Mouse (Mus musculus) cortical plate, adult 2 months (tissue): ENCODE measurements around the gene Hpd. TPM values are rescaled to one million over a fixed set of nuclear protein-coding genes. Genes with fewer than 3 reads are reported as not detected.
A peak's percentile ranks its signal among the peaks of the same experiment; 100 is the strongest.

ENCODE experiments used
- H3K27ac ChIP-seq: fragments of 200-500 bp; 2 replicates; pipeline ENCODE4 v1.5.1; 2012; ENCODE audit warnings: low read length, control low read depth, inconsistent platforms; ENCODE audit not compliant: insufficient read depth
- H3K4me1 ChIP-seq: fragments of 200-500 bp; 2 replicates; pipeline ENCODE4 v1.6.1; 2011; ENCODE audit warnings: low read length; ENCODE audit not compliant: control insufficient read depth, insufficient read depth
- H3K4me3 ChIP-seq: fragments of 200-500 bp; 2 replicates; pipeline ENCODE4 v1.5.1; 2011; ENCODE audit warnings: mild to moderate bottlenecking, low read length, control low read depth; ENCODE audit not compliant: insufficient read depth
- CTCF ChIP-seq: fragments of 200-500 bp; IDR thresholded peaks from 2 replicates; pipeline ENCODE4 v1.5.1; 2011; ENCODE audit warnings: mild to moderate bottlenecking, control low read depth, low read length; ENCODE audit not compliant: insufficient read depth; ENCODE audit errors: extremely low read depth
- POLR2A ChIP-seq: fragments of 200-500 bp; IDR thresholded peaks from 2 replicates; pipeline ENCODE4 v1.6.1; 2011; ENCODE audit warnings: mild to moderate bottlenecking, low read length, control low read depth; ENCODE audit not compliant: insufficient read depth; ENCODE audit errors: extremely low read depth
- polyA plus RNA-seq: library from polyadenylated mRNA; depleted of rRNA; stranded (reverse); fragments of >200 nt; gene quantifications from 2 replicates; pipeline ENCODE4 v1.2.3, GENCODE M21; 2012

Gene Hpd
- polyA plus RNA-seq, 1 experiment: not detected

DNA sequence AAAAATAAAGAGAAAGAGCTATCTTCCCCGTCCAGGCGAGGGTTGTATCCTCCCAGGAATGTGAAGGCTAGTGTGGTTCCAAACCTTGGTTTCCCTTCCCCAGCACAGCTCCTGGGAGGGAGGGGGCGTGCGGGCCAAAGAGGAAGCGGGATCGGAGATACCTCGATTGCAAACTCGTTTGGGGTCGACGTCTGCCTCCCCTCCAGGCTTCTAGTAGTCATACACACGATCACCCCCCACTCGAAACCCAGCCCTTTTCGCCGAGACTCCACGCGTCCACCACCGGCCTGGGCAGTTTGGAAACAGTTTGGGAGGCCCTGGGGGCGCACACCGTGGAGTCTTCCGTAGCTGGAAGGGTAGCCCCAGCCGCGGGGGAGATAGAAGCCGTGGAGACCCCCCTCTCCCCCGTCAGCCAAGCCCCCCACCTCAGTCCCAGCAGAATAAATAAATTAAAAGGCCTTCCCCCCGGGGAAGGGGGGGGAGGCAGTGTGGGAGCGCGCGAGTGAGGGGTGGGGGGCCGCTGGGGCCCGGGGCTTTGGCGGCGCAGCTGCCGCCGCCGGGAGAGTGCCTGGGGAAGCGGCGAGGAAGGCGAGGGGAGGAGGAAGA lies 40.9 kb downstream of the Hpd start:
- TF ChIP-seq CTCF (no peak), POLR2A (no peak)
- Histone ChIP-seq H3K4me1 (peaks cover 3% of the 10 kb centered on the region; the same call in 1 of the 2 replicates), H3K27ac (peak overlapping the region; percentile 89), H3K4me3 (peak overlapping the region; percentile 69)

DNA sequence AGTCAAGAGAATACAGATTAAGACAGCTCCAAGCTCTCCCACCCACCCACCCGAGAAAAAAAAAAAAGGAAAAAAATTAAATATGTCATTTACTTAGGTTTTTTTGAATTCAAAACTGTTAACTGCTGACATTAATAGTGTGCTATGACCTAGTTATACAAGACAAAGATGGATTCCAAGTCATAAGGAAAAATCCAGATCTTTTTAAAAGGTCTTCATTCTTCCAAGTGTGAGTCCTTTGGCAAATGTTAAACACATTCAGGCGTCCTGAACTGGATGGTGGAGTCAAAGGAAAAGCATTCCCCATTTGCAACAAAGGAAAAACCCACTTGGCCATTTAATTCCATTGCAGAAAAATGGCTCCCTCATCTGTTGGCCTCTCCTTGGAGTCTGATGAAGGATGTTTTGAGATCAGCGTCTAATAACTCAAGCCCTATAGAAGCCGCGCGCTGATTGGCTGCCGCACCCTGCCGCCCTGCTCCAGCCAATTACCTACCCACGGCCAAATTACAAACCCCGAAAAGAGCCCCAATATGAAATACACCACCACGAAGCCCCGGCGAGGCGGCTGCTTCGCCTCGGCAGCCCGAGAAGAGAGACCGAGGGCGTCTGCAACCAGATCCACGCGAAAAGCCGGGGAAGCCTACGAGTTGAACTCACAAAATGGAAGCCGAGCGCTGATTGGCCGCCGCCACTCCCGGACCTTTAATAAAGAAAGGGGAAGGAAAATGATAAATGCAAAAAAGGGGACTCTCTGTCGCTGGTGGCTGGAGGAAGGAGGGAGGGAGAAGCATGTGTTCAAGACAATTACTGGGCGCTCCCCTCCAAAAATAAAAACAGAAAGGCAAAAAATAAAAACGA lies 41.6 kb downstream of the Hpd start:
- Histone ChIP-seq H3K4me3 (peak overlapping the region; percentile 69), H3K4me1 (peaks cover 5% of the 10 kb centered on the region; the same call in 1 of the 2 replicates), H3K27ac (peak overlapping the region; percentile 89)
- TF ChIP-seq POLR2A: peak; percentile 90
- TF ChIP-seq CTCF: no peak

DNA sequence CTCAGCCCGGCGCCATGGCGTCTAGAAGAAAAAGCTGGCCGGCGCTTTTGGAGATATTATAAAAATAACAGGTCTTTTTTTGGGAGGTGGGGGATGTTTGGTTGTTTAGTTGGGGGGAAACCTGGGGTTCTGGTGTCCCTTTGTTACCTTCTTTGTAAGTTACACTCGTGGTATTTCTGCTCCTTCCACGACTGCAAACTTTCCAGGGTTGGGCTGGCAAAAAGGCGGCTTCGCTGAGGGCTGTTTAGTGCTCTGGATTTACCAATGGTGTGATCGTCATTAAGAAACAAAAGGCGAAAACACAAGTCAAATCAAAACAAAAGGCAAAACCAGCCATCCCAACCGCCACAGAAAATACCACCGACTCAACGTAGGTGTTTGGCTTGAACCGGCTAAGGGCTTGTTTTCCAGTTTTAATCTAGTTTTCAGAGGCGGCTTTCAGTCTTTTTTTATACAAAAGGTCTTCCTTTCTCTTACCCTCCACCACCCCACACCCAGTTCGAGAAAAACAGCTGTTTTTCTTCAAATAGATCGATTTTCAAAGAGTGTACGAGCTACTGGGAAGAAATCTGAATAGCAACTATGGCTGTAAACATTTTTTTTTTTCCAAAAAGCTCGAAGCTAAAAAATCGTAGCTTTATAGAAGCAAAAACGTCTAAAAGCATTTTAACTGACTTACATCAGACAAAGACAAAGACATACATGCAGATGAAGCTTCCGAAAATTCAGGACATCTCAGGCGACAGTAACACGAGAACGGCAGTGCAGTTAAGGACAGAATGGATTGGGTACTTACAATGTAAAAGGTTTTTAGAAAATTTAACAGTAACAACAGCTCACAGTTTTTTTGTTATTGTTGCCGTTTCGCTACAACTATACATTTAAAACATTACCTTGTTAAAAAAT lies 42.6 kb downstream of the Hpd start:
- H3K27ac ChIP-seq: peak overlapping the region; percentile 100
- H3K4me1 ChIP-seq: peaks cover 11% of the 10 kb centered on the region
- TF ChIP-seq CTCF (no peak), POLR2A (0 out of 2 replicates have a peak, but pooled peaks have one; percentile 5)
- H3K4me3 ChIP-seq: peak overlapping the region; percentile 69

DNA sequence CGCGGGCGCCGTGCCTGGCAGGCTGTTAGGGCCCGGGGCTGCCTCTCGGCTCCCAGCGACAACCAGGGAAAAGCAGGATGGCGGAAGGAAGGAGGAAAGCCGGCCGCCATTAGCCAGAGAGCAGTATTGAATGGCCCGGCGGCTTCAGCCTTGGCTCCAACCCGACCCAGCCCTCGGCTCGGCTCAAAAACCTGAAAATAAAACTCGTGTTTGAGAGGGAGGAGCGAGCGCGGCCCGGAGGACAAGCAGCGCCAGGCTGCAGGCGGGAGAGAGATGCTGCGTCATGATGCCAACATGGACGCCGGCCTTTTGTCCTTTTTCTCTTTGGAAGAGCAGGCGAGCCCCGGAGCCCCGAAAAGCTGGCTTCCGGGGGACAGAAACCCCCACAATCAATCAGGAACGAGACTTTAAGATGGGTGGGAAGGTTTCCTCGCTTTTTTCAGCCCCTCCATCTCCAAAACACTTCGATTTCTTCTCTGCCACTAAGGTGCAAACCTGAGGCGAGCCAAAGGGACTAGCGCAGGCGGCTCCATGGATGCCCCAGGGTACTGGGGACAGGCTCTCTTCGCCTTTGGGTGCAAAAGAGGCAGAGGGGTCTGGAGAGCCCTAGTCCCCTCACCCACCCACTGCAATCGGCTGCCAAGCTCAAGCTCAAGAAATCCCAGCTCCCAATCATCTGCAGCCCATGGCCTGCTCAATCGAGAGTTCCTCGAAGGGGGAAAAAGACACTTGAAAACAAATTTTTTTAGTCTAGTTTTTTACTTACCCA lies 43.4 kb downstream of the Hpd start:
- Histone ChIP-seq H3K4me1 (peaks cover 11% of the 10 kb centered on the region), H3K27ac (peak overlapping the region; percentile 100), H3K4me3 (peak overlapping the region; percentile 69)
- TF ChIP-seq CTCF (no peak), POLR2A (peak; percentile 87)

DNA sequence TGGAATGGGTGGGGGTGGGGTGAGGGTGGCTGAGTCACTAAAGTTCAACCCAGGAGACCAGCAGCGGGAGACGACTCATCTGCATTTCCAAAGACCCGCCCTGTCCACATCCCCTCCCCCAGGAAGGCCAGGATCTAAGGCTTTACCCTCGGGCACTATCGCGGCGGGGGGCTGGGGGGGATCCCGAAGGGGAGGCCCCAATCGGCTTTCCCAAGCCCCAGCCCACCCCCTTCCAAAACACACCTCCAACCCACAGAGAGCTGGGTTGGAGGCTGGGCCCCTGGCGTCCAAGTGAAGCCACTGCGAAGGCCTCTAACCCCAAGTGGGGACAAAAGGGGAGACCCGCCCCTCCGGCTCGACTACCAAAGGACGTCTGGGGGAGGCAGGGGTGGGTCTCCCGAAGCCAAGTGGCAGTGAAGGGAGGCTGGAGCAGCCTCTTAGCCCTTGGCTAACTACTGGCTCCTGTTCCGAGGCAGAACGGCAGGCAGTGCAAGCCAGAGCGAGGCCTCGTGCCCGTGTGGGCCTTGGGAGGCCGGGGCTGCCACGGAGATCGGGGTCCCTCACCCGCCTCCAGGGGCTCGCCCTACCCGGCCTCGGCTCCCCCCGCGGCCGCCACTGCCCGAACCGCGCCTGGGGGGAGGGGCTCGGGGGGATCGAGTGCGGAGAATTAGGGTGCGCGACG lies 44.2 kb downstream of the Hpd start:
- Histone ChIP-seq H3K4me3 (peak overlapping the region; percentile 69), H3K4me1 (peaks cover 11% of the 10 kb centered on the region), H3K27ac (peak overlapping the region; percentile 100)
- 0 out of 2 replicates have a peak, but pooled peaks have one; percentile 19 for TF ChIP-seq POLR2A
- no peak for TF ChIP-seq CTCF

DNA sequence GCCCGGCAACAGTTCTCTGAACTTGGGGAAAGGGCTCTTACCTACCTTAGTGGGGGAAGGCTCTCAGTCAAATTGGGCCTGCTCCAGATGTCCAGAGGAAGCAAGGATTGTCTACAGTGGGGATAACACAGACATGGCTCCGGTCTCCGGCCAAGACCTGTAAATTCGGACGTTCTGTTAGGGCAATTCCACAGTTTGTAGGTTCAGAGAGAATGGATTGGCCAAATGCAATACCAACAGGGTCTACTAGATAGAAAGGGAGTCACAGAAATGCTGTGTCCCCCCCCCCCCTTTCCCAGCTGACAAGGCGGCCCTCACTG lies 44.7 kb downstream of the Hpd start:
- Histone ChIP-seq H3K4me3 (peak overlapping the region; percentile 69), H3K4me1 (peaks cover 11% of the 10 kb centered on the region), H3K27ac (peak overlapping the region; percentile 84)
- no peak for TF ChIP-seq POLR2A
- TF ChIP-seq CTCF: no peak

DNA sequence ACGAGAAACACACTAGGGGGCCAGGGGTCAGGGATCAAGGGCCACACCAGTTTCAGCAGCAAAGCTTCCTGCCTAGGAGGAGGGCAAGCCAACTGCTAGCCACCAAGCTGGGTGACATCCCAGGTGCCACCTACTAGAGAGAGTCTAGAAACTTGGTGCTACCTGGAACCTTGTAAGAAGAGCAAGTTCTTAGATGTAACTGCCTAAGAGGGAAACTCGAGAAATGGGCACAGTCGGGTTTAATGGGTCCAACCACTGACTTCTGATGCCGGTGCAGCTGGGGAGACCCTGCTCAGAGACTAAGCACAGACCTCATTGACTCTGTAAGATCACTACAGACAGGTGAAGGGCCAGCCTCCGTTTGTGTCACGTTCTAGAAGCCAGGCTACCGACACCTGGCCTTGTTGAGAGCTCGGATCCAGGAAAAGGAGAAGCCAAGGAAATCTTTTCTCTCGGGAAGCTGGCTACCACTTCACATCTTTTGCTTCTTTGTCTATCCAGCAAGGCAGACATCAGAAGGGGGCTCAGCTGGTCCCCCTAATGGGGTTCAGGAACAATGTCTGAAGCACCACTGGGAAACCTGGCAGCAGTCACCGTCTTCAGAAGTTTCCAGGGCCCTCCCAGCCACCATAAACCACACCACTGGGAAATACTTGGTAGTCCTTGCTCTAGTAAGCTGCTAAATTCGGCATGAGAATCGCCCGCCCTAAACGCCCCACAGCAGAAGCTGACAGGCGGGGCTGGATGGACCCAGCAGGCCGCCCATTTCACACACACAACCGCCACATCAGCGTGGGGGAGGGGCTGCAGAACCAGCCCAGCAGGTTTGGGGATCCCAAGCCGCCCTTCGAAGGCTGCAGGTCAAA lies 45.2 kb downstream of the Hpd start:
- Histone ChIP-seq H3K27ac (peak overlapping the region; percentile 84), H3K4me3 (peak overlapping the region; percentile 69), H3K4me1 (peaks cover 11% of the 10 kb centered on the region)
- TF ChIP-seq CTCF (no peak), POLR2A (no peak)

DNA sequence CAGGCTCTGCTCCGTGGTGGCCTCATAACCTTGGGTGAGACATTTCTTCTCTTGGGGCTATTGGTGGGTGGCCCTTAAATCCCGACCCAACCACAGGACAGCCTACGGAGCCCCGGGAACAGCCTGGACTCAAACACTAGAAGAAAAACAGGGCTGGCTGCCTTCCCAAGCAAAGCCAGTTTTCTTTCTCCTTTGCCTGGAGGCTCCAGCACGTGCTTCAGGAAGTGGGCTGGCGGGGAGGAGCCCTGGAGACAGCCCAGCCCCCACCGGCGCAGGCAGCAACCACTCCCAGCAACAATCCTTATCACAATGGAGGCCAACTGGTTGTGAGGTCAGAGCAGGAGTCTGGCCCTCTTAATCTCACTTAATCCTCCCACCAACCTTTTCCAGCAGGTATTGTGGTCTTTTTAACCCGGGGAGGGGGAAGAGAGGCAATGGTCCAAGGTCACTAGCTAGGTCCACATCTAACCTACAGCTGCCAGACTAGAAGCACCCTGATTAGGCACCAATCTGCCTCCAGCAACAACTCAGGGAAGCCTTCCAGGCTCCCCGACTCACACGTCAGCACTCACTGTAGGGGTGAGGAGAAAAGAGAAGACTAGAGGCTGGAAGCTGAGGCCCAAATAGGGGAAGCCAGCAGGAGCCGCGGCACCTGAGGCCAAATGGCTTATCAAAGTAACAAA lies 46.0 kb downstream of the Hpd start:
- Histone ChIP-seq H3K4me1 (peaks cover 11% of the 10 kb centered on the region), H3K4me3 (peak overlapping the region; percentile 69), H3K27ac (peak overlapping the region; percentile 84)
- TF ChIP-seq POLR2A: peak; percentile 34; the same call in 1 of the 2 replicates
- TF ChIP-seq CTCF: no peak
